19 mouse cellular contexts compared by ENCODE assay signal in the genomic region with DNA sequence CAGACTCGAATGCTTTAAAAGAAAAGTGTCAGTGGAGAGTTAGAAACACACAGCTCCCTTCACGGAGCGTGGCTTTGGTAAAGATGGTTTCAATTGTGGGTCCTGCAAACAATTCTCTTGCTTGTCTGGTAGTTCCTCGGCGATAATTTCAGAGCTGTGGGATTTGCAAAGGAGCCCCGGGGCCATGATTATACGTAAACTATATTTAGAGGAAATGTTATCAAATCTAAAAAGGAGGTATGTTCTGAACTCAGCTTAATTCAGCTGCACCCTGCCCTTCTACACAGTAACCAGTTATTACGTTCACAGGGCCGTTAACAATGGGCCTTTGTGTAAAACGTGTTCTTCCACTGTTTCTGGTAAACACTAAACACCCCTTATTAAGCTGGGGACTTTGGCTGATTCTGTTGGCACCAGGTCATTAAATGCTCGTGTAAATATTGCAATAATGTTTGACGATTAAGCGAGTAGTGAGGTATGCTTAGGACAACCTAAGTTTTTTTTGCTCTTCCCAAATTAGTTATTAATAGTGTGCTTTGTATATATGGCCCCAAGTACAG.
DNase-seq lines count a peak whose midpoint lies in the region; ATAC-seq and TF ChIP-seq lines count a peak whose summit lies in the region.
"Had no signal": no experiment of that assay in that cellular context is flagged by ENCODE, and none has a peak within 500 bp of the region (broad histone marks: within the 10 kb centered on the region; RNA-seq: fewer than 3 reads in every experiment).

No protein-coding gene starts in this region.

- ATAC-seq in embryonic facial prominence, embryonic 11.5 days (replicated peaks; ENCODE audit: insufficient number of reproducible peaks, low FRiP score, low TSS enrichment, low read depth) = no peak
- 0 out of 2 replicates have a peak, but pooled peaks have one; percentile 23 for ATAC-seq in embryonic facial prominence, embryonic 13.5 days (ENCODE audit: insufficient number of reproducible peaks, insufficient read depth, low FRiP score, low TSS enrichment, low read depth)
- peak; percentile 87 for ATAC-seq in intestine, embryonic 16.5 days
- ATAC-seq: forebrain, embryonic 14.5 days; hindbrain, postnatal 0 days; Patski had no signal

- H3K4me1 ChIP-seq in embryonic facial prominence, embryonic 11.5 days (ENCODE audit: control insufficient read depth, insufficient read depth, low read length) = no peaks in the 10 kb centered on the region
- peaks cover 34% of the 10 kb centered on the region for H3K4me1 ChIP-seq in embryonic facial prominence, embryonic 13.5 days
- peaks cover 5% of the 10 kb centered on the region; the same call in 1 of the 2 replicates for H3K4me1 ChIP-seq in intestine, embryonic 16.5 days (ENCODE audit: control insufficient read depth, insufficient read depth, low read length)
- H3K4me1 ChIP-seq in small intestine, adult 2 months (ENCODE audit: control insufficient read depth, insufficient read depth, insufficient read length, low read length) = peaks cover 7% of the 10 kb centered on the region; the same call in 1 of the 2 replicates
- H3K4me1 ChIP-seq: heart, embryonic 15.5 days; lung, embryonic 15.5 days; stomach, embryonic 15.5 days had no signal

- TF ChIP-seq POLR2A in small intestine, adult 2 months (IDR thresholded peaks at IDR 0.05; ENCODE audit: low read depth, low read length) = no peak

- H3K36me3 ChIP-seq in embryonic facial prominence, embryonic 11.5 days (replicated peaks; ENCODE audit: control insufficient read depth, insufficient read depth, low read depth, low read length) = no peaks in the 10 kb centered on the region
- H3K36me3 ChIP-seq in embryonic facial prominence, embryonic 13.5 days = no peaks in the 10 kb centered on the region
- no peaks in the 10 kb centered on the region for H3K36me3 ChIP-seq in intestine, embryonic 16.5 days (ENCODE audit: control insufficient read depth, insufficient read depth, low read length)
- H3K36me3 ChIP-seq in small intestine, adult 2 months (ENCODE audit: control insufficient read depth, insufficient read depth, low read length) = no peaks in the 10 kb centered on the region
- H3K36me3 ChIP-seq: heart, embryonic 15.5 days; limb, embryonic 15.5 days; lung, embryonic 15.5 days; midbrain, embryonic 12.5 days; stomach, embryonic 15.5 days had no signal

- no peaks in the 10 kb centered on the region for H3K27me3 ChIP-seq in embryonic facial prominence, embryonic 11.5 days (ENCODE audit: control insufficient read depth, insufficient read depth, low read length)
- H3K27me3 ChIP-seq in embryonic facial prominence, embryonic 13.5 days = no peaks in the 10 kb centered on the region
- H3K27me3 ChIP-seq in intestine, embryonic 16.5 days (replicated peaks; ENCODE audit: control insufficient read depth, insufficient read depth, low read length) = no peaks in the 10 kb centered on the region
- no peaks in the 10 kb centered on the region for H3K27me3 ChIP-seq in small intestine, adult 2 months (ENCODE audit: control insufficient read depth, insufficient read depth, low read length)
- H3K27me3 ChIP-seq: heart, embryonic 15.5 days; limb, embryonic 15.5 days; lung, embryonic 15.5 days; midbrain, embryonic 12.5 days; Patski; stomach, embryonic 15.5 days had no signal

- no peak overlapping the region for H3K4me3 ChIP-seq in embryonic facial prominence, embryonic 11.5 days (ENCODE audit: low read depth, low read length)
- no peak overlapping the region for H3K4me3 ChIP-seq in embryonic facial prominence, embryonic 13.5 days
- H3K4me3 ChIP-seq in intestine, embryonic 16.5 days (ENCODE audit: low read length) = no peak overlapping the region
- H3K4me3 ChIP-seq in small intestine, adult 2 months (ENCODE audit: low read depth, low read length) = no peak overlapping the region
- H3K4me3 ChIP-seq: heart, embryonic 15.5 days; limb, embryonic 15.5 days; lung, embryonic 15.5 days; midbrain, embryonic 12.5 days; myocyte; stomach, embryonic 15.5 days had no signal

- H3K9ac ChIP-seq in embryonic facial prominence, embryonic 11.5 days (replicated peaks; ENCODE audit: low read length) = no peak overlapping the region
- no peak overlapping the region for H3K9ac ChIP-seq in embryonic facial prominence, embryonic 13.5 days
- H3K9ac ChIP-seq in intestine, embryonic 16.5 days (ENCODE audit: low read depth, low read length) = no peak overlapping the region
- H3K9ac ChIP-seq: heart, embryonic 15.5 days; limb, embryonic 15.5 days; lung, embryonic 15.5 days; midbrain, embryonic 12.5 days; stomach, embryonic 15.5 days had no signal

- 39% methylated on average over 13 of the region's 13 CpGs for WGBS in embryonic facial prominence, embryonic 11.5 days
- WGBS in embryonic facial prominence, embryonic 13.5 days = 19% methylated on average over 13 of the region's 13 CpGs
- WGBS in intestine, embryonic 16.5 days = 60% methylated on average over 13 of the region's 13 CpGs
- 29% methylated on average over 13 of the region's 13 CpGs for WGBS in small intestine, adult 2 months

- intact Hi-C loops in gastrocnemius, postnatal 14 days (cut with DNase I; ENCODE audit: low total_unique reads) = loop anchor here (10.0 kb wide), 1 partner anchor 70 kb away; no protein-coding TSS in a partner anchor
- intact Hi-C loops in left cerebral cortex, postnatal 36 days (cut with DNase I) = no loop called here

- TF ChIP-seq CTCF in small intestine, adult 2 months (IDR thresholded peaks at IDR 0.05; ENCODE audit: extremely low read depth, insufficient read length, insufficient replicate concordance, low read depth, low read length) = no peak

- no peak overlapping the region for H3K27ac ChIP-seq in embryonic facial prominence, embryonic 11.5 days (replicated peaks; ENCODE audit: low read depth, low read length)
- H3K27ac ChIP-seq in embryonic facial prominence, embryonic 13.5 days = peak overlapping the region; percentile 80
- H3K27ac ChIP-seq in intestine, embryonic 16.5 days (ENCODE audit: low read length) = no peak overlapping the region; the same call in 1 of the 2 replicates
- peak overlapping the region; percentile 72 for H3K27ac ChIP-seq in small intestine, adult 2 months (ENCODE audit: insufficient read depth, low read depth, low read length)
- H3K27ac ChIP-seq: heart, embryonic 15.5 days; hindbrain, postnatal 0 days; limb, embryonic 15.5 days; lung, embryonic 15.5 days; midbrain, embryonic 12.5 days; stomach, embryonic 15.5 days had no signal

- peak; percentile 52 for DNase-seq in embryonic facial prominence, embryonic 11.5 days (ENCODE audit: low spot score)
- DNase-seq in gastrocnemius, postnatal 14 days = no peak
- DNase-seq in left cerebral cortex, postnatal 36 days (ENCODE audit: low spot score in 2 of 2) = no peak
- DNase-seq in gastrocnemius, adult 8-10 months (ENCODE audit: low spot score in 2 of 2) = no peak
- DNase-seq: adrenal gland, postnatal 10 days; gastrocnemius, postnatal 25 days; right cerebral cortex, postnatal 14 days had no signal

- H3K4me2 ChIP-seq in embryonic facial prominence, embryonic 11.5 days (ENCODE audit: low read depth, low read length) = no peak overlapping the region
- peak overlapping the region; percentile 30 for H3K4me2 ChIP-seq in embryonic facial prominence, embryonic 13.5 days
- no peak overlapping the region for H3K4me2 ChIP-seq in intestine, embryonic 16.5 days (ENCODE audit: low read depth, low read length)
- H3K4me2 ChIP-seq: heart, embryonic 15.5 days; limb, embryonic 15.5 days; lung, embryonic 15.5 days; midbrain, embryonic 12.5 days; stomach, embryonic 15.5 days had no signal

- H3K9me3 ChIP-seq in embryonic facial prominence, embryonic 11.5 days (replicated peaks; ENCODE audit: control insufficient read depth, low read length) = no peaks in the 10 kb centered on the region
- H3K9me3 ChIP-seq in embryonic facial prominence, embryonic 13.5 days = no peaks in the 10 kb centered on the region
- no peaks in the 10 kb centered on the region for H3K9me3 ChIP-seq in intestine, embryonic 16.5 days (ENCODE audit: control insufficient read depth, low read length)
- H3K9me3 ChIP-seq: heart, embryonic 15.5 days; limb, embryonic 15.5 days; lung, embryonic 15.5 days; midbrain, embryonic 12.5 days; stomach, embryonic 15.5 days had no signal

Comparison
In these comparisons a context has a peak if more than half of its experiments do, and no peak if none do; other contexts are left out.
1. H3K27ac ChIP-seq: peak in embryonic facial prominence, embryonic 13.5 days (single experiment) and small intestine, adult 2 months (single experiment); none in embryonic facial prominence, embryonic 11.5 days (single experiment) and intestine, embryonic 16.5 days (single experiment).